Comparison of ENCODE assay signal across 18 mouse cellular contexts in genomic region chr11:28670765-28671164, GRCm38 (mm10).
"Had no signal": no experiment of that assay in that cellular context is flagged by ENCODE, and none has a peak within 500 bp of the region (broad histone marks: within the 10 kb centered on the region; RNA-seq: fewer than 3 reads in every experiment).

No protein-coding gene starts in this region.

- ATAC-seq: midbrain, embryonic 16.5 days had no signal

- H3K27me3 ChIP-seq: midbrain, embryonic 12.5 days; neural tube, embryonic 13.5 days; neural tube, embryonic 15.5 days had no signal

- H3K4me1 ChIP-seq: midbrain, embryonic 10.5 days; midbrain, embryonic 12.5 days; neural tube, embryonic 13.5 days; neural tube, embryonic 15.5 days had no signal

- H3K36me3 ChIP-seq: midbrain, embryonic 10.5 days; midbrain, embryonic 12.5 days; neural tube, embryonic 13.5 days; neural tube, embryonic 15.5 days had no signal

- H3K27ac ChIP-seq: midbrain, embryonic 10.5 days; midbrain, embryonic 12.5 days; neural tube, embryonic 13.5 days; neural tube, embryonic 15.5 days had no signal

- H3K9me3 ChIP-seq: midbrain, embryonic 10.5 days; midbrain, embryonic 12.5 days; neural tube, embryonic 13.5 days; neural tube, embryonic 15.5 days had no signal

- H3K4me3 ChIP-seq: midbrain, embryonic 10.5 days; midbrain, embryonic 12.5 days; myocyte; neural tube, embryonic 13.5 days; neural tube, embryonic 15.5 days had no signal

- DNase-seq: lung, adult 18-20 months; lung, embryonic 14.5 days; lung, postnatal 10 days; lung, postnatal 4 days; midbrain, embryonic 14.5 days; retina, postnatal 1 day; right cerebral cortex, postnatal 25 days; right cerebral cortex, postnatal 4 days; spleen, adult 18-20 months; thymus, adult 2 months; thymus, postnatal 25 days; thymus, postnatal 4 days had no signal

- H3K9ac ChIP-seq: lung, embryonic 14.5 days; midbrain, embryonic 12.5 days; neural tube, embryonic 13.5 days; neural tube, embryonic 15.5 days had no signal

- H3K4me2 ChIP-seq: lung, embryonic 14.5 days; midbrain, embryonic 12.5 days; neural tube, embryonic 13.5 days; neural tube, embryonic 15.5 days had no signal
